Mouse (Mus musculus) heart, postnatal 0 days (tissue): Measurements from ENCODE around the gene Fkrp.

Source experiments
- CTCF ChIP-seq: IDR thresholded peaks from 2 replicates; pipeline ENCODE4 v1.5.1; 2016; ENCODE audit warnings: antibody characterized with exemption, control low read depth, low read depth
- EP300 ChIP-seq: IDR thresholded peaks from 2 replicates; pipeline ENCODE4 v1.6.1; 2016; ENCODE audit warnings: antibody characterized with exemption, low read depth

- TF ChIP-seq CTCF (no peak), EP300 (no peak)
These were observed 32.0 kb downstream of the Fkrp start for GRCm38 (mm10) chr7:16784498-16784976.
